ENCODE assay signal across 30 mouse cellular contexts in the genomic region with DNA sequence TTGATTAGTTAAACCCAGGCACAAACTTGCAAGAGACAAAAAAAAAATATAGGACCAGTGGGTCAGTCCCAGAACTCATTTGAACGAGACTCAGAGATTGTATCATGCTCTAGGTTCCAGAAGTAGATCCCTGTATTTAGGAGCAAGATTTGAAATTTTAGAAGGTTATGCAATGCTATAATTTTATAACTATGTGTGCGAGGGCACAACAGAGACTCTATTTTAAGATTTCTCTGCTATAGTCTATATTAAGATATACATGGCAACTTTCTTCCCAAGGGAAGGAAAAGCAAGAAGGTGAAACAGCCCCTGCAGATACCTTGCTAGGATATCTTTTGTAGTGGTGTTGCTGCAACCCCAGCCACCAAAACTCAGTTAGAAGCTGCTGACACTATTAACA. TPM values are rescaled to one million over a fixed set of nuclear protein-coding genes. Genes with fewer than 3 reads are reported as not detected.
A peak's percentile ranks its signal among the peaks of the same experiment; 100 is the strongest.
DNase-seq lines count a peak whose midpoint lies in the region; ATAC-seq lines count a peak whose summit lies in the region.
"Had no signal": no experiment of that assay in that cellular context is flagged by ENCODE, and none has a peak within 500 bp of the region (broad histone marks: within the 10 kb centered on the region; RNA-seq: fewer than 3 reads in every experiment).

No protein-coding gene starts in this region.

- no peak overlapping the region for H3K27ac ChIP-seq in forebrain, embryonic 11.5 days (ENCODE audit: low read depth, low read length)
- H3K27ac ChIP-seq: embryonic facial prominence, embryonic 13.5 days; embryonic facial prominence, embryonic 15.5 days; forebrain, embryonic 10.5 days; forebrain, embryonic 13.5 days; forebrain, embryonic 15.5 days had no signal

- H3K4me3 ChIP-seq in forebrain, embryonic 11.5 days (ENCODE audit: low read depth, low read length): no peak overlapping the region
- H3K4me3 ChIP-seq: embryonic facial prominence, embryonic 13.5 days; embryonic facial prominence, embryonic 15.5 days; erythroblast, embryonic 14.5 days; forebrain, embryonic 10.5 days; forebrain, embryonic 13.5 days; forebrain, embryonic 15.5 days had no signal

- H3K4me1 ChIP-seq in forebrain, embryonic 11.5 days (replicated peaks; ENCODE audit: control insufficient read depth, insufficient read depth, low read length): no peaks in the 10 kb centered on the region
- H3K4me1 ChIP-seq: embryonic facial prominence, embryonic 13.5 days; embryonic facial prominence, embryonic 15.5 days; forebrain, embryonic 10.5 days had no signal

- no peaks in the 10 kb centered on the region for H3K9me3 ChIP-seq in forebrain, embryonic 11.5 days (ENCODE audit: control insufficient read depth, low read length)
- H3K9me3 ChIP-seq: embryonic facial prominence, embryonic 13.5 days; embryonic facial prominence, embryonic 15.5 days; forebrain, embryonic 10.5 days; forebrain, embryonic 13.5 days; forebrain, embryonic 15.5 days had no signal

- H3K9ac ChIP-seq in forebrain, embryonic 11.5 days (ENCODE audit: low read length): no peak overlapping the region
- H3K9ac ChIP-seq: embryonic facial prominence, embryonic 13.5 days; embryonic facial prominence, embryonic 15.5 days; forebrain, embryonic 13.5 days; forebrain, embryonic 15.5 days; forebrain, postnatal 0 days had no signal

- no peaks in the 10 kb centered on the region for H3K27me3 ChIP-seq in forebrain, embryonic 11.5 days (ENCODE audit: control insufficient read depth, insufficient read depth, low read length)
- H3K27me3 ChIP-seq: embryonic facial prominence, embryonic 13.5 days; embryonic facial prominence, embryonic 15.5 days; forebrain, embryonic 13.5 days; forebrain, embryonic 15.5 days had no signal

- no peak overlapping the region for H3K4me2 ChIP-seq in forebrain, embryonic 11.5 days (ENCODE audit: low read depth, low read length, severe bottlenecking)
- H3K4me2 ChIP-seq: embryonic facial prominence, embryonic 13.5 days; embryonic facial prominence, embryonic 15.5 days; forebrain, embryonic 13.5 days; forebrain, embryonic 15.5 days had no signal

- no peaks in the 10 kb centered on the region for H3K36me3 ChIP-seq in forebrain, embryonic 11.5 days (ENCODE audit: control insufficient read depth, insufficient read depth, low read length)
- H3K36me3 ChIP-seq: embryonic facial prominence, embryonic 13.5 days; embryonic facial prominence, embryonic 15.5 days; forebrain, embryonic 10.5 days; forebrain, embryonic 15.5 days; G1E had no signal

- peak; percentile 93 for ATAC-seq in frontal cortex, adult (ENCODE audit: low TSS enrichment)
- no peak for ATAC-seq in forebrain, embryonic 11.5 days (replicated peaks; ENCODE audit: low FRiP score)
- ATAC-seq: activated CD4-positive, CD25-positive, alpha-beta regulatory T cell, adult 4 months; CD4-positive, CD25-positive, alpha-beta regulatory T cell, adult 4 months; forebrain, embryonic 13.5 days; forebrain, embryonic 15.5 days; forebrain, postnatal 0 days; Patski had no signal

- no peak for DNase-seq in frontal cortex, postnatal 10 days (ENCODE audit: low spot score in 2 of 2)
- peak; percentile 13 to 31 for DNase-seq in left cerebral cortex, adult 9 months (ENCODE audit: low spot score in 2 of 2)
- no peak for DNase-seq in left cerebral cortex, adult 18-20 months (ENCODE audit: low spot score in 2 of 2)
- peak; percentile 67 for DNase-seq in telencephalon, adult 2 months (ENCODE audit: low read depth, low spot score)
- DNase-seq in forebrain, embryonic 11.5 days (ENCODE audit: low spot score): no peak
- DNase-seq: adrenal gland, adult 8-10 months; adrenal gland, postnatal 14 days; adrenal gland, postnatal 36 days; B cell, adult 2 months; cerebellum, adult 11-12 months; cerebellum, adult 2 months; cerebellum, adult 9-10 months; cerebellum, postnatal 10 days; cerebellum, postnatal 25 days; embryo, embryonic 11 days; forebrain, postnatal 0 days had no signal

- 86% methylated on average over 2 of the region's 2 CpGs for WGBS in forebrain, embryonic 11.5 days

RNA-seq across cellular contexts. Expression of a gene that starts 55.7 kb away (rescaled TPM):
- not detected for total RNA-seq in left cerebral cortex, adult 18-20 months (2021)
- 1.5 and 1.7 TPM in 2 replicates for polyA plus RNA-seq in forebrain, embryonic 11.5 days (2014; fragmentation: Nextera tagmentation; extraction: Ambion mirVana)
- total RNA-seq: adrenal gland, adult 18-20 months; adrenal gland, adult 8-10 months; adrenal gland, postnatal 14 days; adrenal gland, postnatal 36 days; CH12.LX; forebrain, postnatal 0 days; G1E had no signal
- polyA plus RNA-seq: activated CD4-positive, CD25-positive, alpha-beta regulatory T cell, adult 4 months; CD4-positive, CD25-positive, alpha-beta regulatory T cell, adult 4 months; cerebellum, adult 2 months; erythroblast, embryonic 14.5 days; forebrain, postnatal 0 days; frontal cortex, adult 2 months; G1E; Patski had no signal

Comparison
In these comparisons a context has a peak if more than half of its experiments do, and no peak if none do; other contexts are left out.
1. DNase-seq: peak in left cerebral cortex, adult 9 months (2 of 2) and telencephalon, adult 2 months (single experiment); none in frontal cortex, postnatal 10 days (0 of 2), left cerebral cortex, adult 18-20 months (0 of 2) and forebrain, embryonic 11.5 days (single experiment).